Mouse (Mus musculus) heart, embryonic 15.5 days (tissue): ENCODE data around the gene Zrsr2. TPM values are rescaled to one million over a fixed set of nuclear protein-coding genes. Genes with fewer than 3 reads are reported as not detected.

Experiments used
- ATAC-seq: fragments of 200-750 bp; cut with Nextera tagmentation; replicated peaks from 2 replicates; pipeline ENCODE4 v1.8.0; 2017; ENCODE audit warnings: low read depth, moderate TSS enrichment; ENCODE audit not compliant: insufficient number of reproducible peaks, insufficient read depth, low FRiP score
- H3K27ac ChIP-seq: fragments of 300-500 bp; sonication (generic); 2 replicates; pipeline ENCODE4 v1.5.1; 2015; ENCODE audit warnings: mild to moderate bottlenecking, inconsistent platforms
- H3K27me3 ChIP-seq: fragments of 300-500 bp; sonication (generic); 2 replicates; pipeline ENCODE4 v1.6.1; 2015; ENCODE audit warnings: inconsistent platforms
- H3K36me3 ChIP-seq: fragments of 300-500 bp; sonication (generic); 2 replicates; pipeline ENCODE4 v1.6.1; 2015; ENCODE audit warnings: mild to moderate bottlenecking, inconsistent platforms
- H3K4me1 ChIP-seq: fragments of 300-500 bp; sonication (generic); replicated peaks from 2 replicates; pipeline ENCODE4 v1.6.1; 2015; ENCODE audit warnings: inconsistent platforms
- H3K4me2 ChIP-seq: fragments of 300-500 bp; sonication (generic); 2 replicates; pipeline ENCODE4 v1.6.1; 2015; ENCODE audit warnings: inconsistent platforms, mild to moderate bottlenecking, moderate library complexity
- H3K4me3 ChIP-seq: fragments of 300-500 bp; sonication (generic); 2 replicates; pipeline ENCODE4 v1.5.1; 2015; ENCODE audit warnings: mild to moderate bottlenecking, inconsistent platforms
- H3K9ac ChIP-seq: fragments of 300-500 bp; sonication (generic); 2 replicates; pipeline ENCODE4 v1.6.1; 2015; ENCODE audit warnings: mild to moderate bottlenecking, inconsistent platforms
- H3K9me3 ChIP-seq: fragments of 300-500 bp; sonication (generic); replicated peaks from 2 replicates; pipeline ENCODE4 v1.6.1; 2016; ENCODE audit warnings: inconsistent platforms
- WGBS: fragments of 180-500 bp; shearing (Covaris S2); methylation state at CpG from one replicate; pipeline ENCODE4 v1.1.7; 2015; ENCODE audit warnings: mixed read lengths; 5-methylcytosine and 5-hydroxymethylcytosine counted together
- polyA plus RNA-seq: library from polyadenylated mRNA; unstranded; fragments of >200 nt; fragmentation: Nextera tagmentation; extraction: Ambion mirVana; gene quantifications from 2 replicates; pipeline ENCODE4 v1.2.1, GENCODE M21; 2015

Zrsr2 gene
- polyA plus RNA-seq, 1 experiment from 2014 or later, result 27.8 TPM

DNA sequence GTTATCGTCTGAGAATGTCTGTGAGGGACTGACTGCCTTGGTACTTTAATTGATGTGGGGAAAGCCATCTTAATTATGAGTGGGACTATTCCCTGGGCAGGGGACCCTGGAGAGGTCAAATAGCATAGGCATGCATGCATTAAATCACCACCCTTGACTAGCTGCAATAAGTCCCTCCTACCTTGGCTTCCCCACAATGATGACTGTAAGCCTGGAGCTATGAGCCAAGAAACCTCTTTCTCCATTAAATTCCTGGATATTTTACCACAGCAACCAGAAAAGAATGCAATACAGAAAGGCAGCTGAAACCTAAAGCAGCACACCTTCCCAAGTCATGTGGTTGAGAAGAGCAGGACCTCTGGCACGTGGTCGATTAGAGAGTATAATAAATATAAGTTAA, 14.1 kb downstream of the Zrsr2 start:
- Histone ChIP-seq H3K4me3 (no peak overlapping the region), H3K27ac (no peak overlapping the region), H3K9me3 (no peaks in the 10 kb centered on the region), H3K36me3 (peaks cover 25% of the 10 kb centered on the region), H3K9ac (no peak overlapping the region), H3K4me2 (no peak overlapping the region), H3K27me3 (no peaks in the 10 kb centered on the region), H3K4me1 (no peaks in the 10 kb centered on the region)
- ATAC-seq, result no peak
- WGBS, result 86% methylated on average over 3 of the region's 3 CpGs

- H3K9me3 ChIP-seq, result no peaks in the 10 kb centered on the region
- no peaks in the 10 kb centered on the region for H3K27me3 ChIP-seq
- no peak overlapping the region for H3K4me3 ChIP-seq
- H3K9ac ChIP-seq, result no peak overlapping the region
- no peak overlapping the region for H3K4me2 ChIP-seq
- 83% methylated on average over 6 of the region's 6 CpGs for WGBS
- H3K4me1 ChIP-seq, result no peaks in the 10 kb centered on the region
- H3K27ac ChIP-seq, result no peak overlapping the region
- peaks cover 7% of the 10 kb centered on the region; the same call in 1 of the 2 replicates for H3K36me3 ChIP-seq
- no peak for ATAC-seq
Measured at GRCm38 (mm10) chrX:163938587-163938986, 19.9 kb downstream of the Zrsr2 start.

GRCm38 (mm10) chrX:163934731-163935130, 23.7 kb downstream of the Zrsr2 start:
- no peak overlapping the region for H3K4me3 ChIP-seq
- ATAC-seq, result no peak
- WGBS, result 72% methylated on average over 8 of the region's 8 CpGs

GRCm38 (mm10) chrX:163929550-163929949, 28.9 kb downstream of the Zrsr2 start:
- Histone ChIP-seq H3K9ac (no peak overlapping the region), H3K4me1 (no peaks in the 10 kb centered on the region), H3K4me2 (no peak overlapping the region), H3K9me3 (no peaks in the 10 kb centered on the region), H3K27ac (no peak overlapping the region), H3K27me3 (no peaks in the 10 kb centered on the region), H3K4me3 (no peak overlapping the region), H3K36me3 (no peaks in the 10 kb centered on the region)
- ATAC-seq, result no peak

More at GRCm38 (mm10) chrX:163934731-163935130, 23.7 kb downstream of the Zrsr2 start:
- Histone ChIP-seq H3K27ac (no peak overlapping the region), H3K9me3 (no peaks in the 10 kb centered on the region), H3K9ac (no peak overlapping the region), H3K27me3 (no peaks in the 10 kb centered on the region), H3K4me1 (no peaks in the 10 kb centered on the region), H3K36me3 (peaks cover 7% of the 10 kb centered on the region; the same call in 1 of the 2 replicates), H3K4me2 (no peak overlapping the region)

- H3K9ac ChIP-seq, result no peak overlapping the region
- no peak overlapping the region for H3K4me3 ChIP-seq
- no peaks in the 10 kb centered on the region for H3K36me3 ChIP-seq
- no peaks in the 10 kb centered on the region for H3K27me3 ChIP-seq
- no peak for ATAC-seq
- H3K4me2 ChIP-seq, result no peak overlapping the region
- no peaks in the 10 kb centered on the region for H3K9me3 ChIP-seq
- no peak overlapping the region for H3K27ac ChIP-seq
- H3K4me1 ChIP-seq, result no peaks in the 10 kb centered on the region
Measured at GRCm38 (mm10) chrX:163912791-163913190, 45.7 kb downstream of the Zrsr2 start.

DNA sequence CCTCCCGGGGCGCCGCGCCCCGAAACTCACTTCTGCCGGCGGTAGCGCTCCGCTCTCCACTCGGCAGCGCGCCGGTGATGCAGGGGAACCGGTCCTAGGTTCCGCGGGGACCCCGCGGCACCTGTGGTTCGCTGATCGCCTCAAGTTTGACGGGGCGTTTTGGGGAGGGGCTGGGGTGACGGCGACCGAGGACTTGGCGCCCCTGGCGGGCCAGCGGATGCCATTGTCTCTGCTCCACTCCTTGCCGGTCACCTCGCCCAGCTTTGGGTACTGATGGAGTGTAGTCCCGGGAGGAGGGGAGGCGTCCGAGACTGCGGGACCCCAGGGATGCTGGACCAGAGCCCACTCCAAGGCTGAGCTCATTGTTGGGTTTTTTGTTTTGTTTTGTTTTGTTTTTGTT, 49.1 kb downstream of the Zrsr2 start:
- peak; percentile 20; the same call in 1 of the 2 replicates for ATAC-seq
- Histone ChIP-seq H3K27ac (peak overlapping the region; percentile 79), H3K4me2 (peak overlapping the region; percentile 65), H3K27me3 (no peaks in the 10 kb centered on the region), H3K36me3 (no peaks in the 10 kb centered on the region), H3K4me3 (peak overlapping the region; percentile 75), H3K4me1 (no peaks in the 10 kb centered on the region), H3K9ac (peak overlapping the region; percentile 68), H3K9me3 (no peaks in the 10 kb centered on the region)
- WGBS, result 12% methylated on average over 23 of the region's 34 CpGs

GRCm38 (mm10) chrX:163908337-163909250, 49.9 kb downstream of the Zrsr2 start, which contains the start of gene Ap1s2:
TSS of gene Ap1s2 (plus strand) at chrX:163909017.
- ATAC-seq, result peak; percentile 99
- peak within 1 kb of the TSS; percentile 68 for H3K9ac ChIP-seq
- H3K36me3 ChIP-seq, result no peaks in the 10 kb centered on the region
- H3K9me3 ChIP-seq, result no peaks in the 10 kb centered on the region
- H3K4me1 ChIP-seq, result no peaks in the 10 kb centered on the region
- H3K27me3 ChIP-seq, result no peaks in the 10 kb centered on the region
- H3K4me2 ChIP-seq, result peak within 1 kb of the TSS; percentile 65
- H3K4me3 ChIP-seq, result peak within 1 kb of the TSS; percentile 75
- H3K27ac ChIP-seq, result peak within 1 kb of the TSS; percentile 89
- 15% methylated on average over 54 of the region's 80 CpGs for WGBS

- Histone ChIP-seq H3K9ac (0 out of 2 replicates have a peak overlapping the region, but pooled peaks have one; percentile 65), H3K4me2 (peak overlapping the region; percentile 59), H3K27me3 (no peaks in the 10 kb centered on the region), H3K9me3 (no peaks in the 10 kb centered on the region), H3K4me3 (peak overlapping the region; percentile 75), H3K27ac (peak overlapping the region; percentile 89; the same call in 1 of the 2 replicates), H3K4me1 (no peaks in the 10 kb centered on the region), H3K36me3 (no peaks in the 10 kb centered on the region)
- ATAC-seq, result no peak
- 17% methylated on average over 8 of the region's 8 CpGs for WGBS
Measured at GRCm38 (mm10) chrX:163908003-163908336, 50.5 kb downstream of the Zrsr2 start.

DNA sequence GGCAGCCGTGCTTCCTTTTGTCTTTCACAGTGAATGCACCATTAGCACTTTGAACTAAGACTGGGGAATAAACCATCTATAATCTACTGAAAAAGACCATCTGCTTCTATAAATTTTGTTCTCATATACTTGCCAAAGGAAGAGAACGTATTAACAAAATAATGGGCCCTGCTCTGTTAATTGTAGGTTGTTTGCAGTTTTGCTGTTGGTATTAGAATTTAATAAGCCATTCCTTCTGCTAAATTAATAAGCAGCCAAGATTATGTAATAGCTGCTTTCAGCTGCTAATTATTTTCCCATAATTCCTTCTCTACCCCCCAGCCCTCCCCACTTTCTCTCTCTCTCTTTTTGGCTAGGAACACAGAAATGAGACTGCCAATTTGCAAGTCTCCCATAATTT, 51.6 kb downstream of the Zrsr2 start:
- no peak overlapping the region for H3K4me3 ChIP-seq
- no peak overlapping the region for H3K9ac ChIP-seq
- H3K9me3 ChIP-seq, result no peaks in the 10 kb centered on the region
- H3K4me1 ChIP-seq, result no peaks in the 10 kb centered on the region
- H3K36me3 ChIP-seq, result no peaks in the 10 kb centered on the region
- no peaks in the 10 kb centered on the region for H3K27me3 ChIP-seq
- H3K27ac ChIP-seq, result no peak overlapping the region
- no peak for ATAC-seq
- 81% methylated on average over 2 of the region's 2 CpGs for WGBS
- no peak overlapping the region for H3K4me2 ChIP-seq

- H3K4me1 ChIP-seq, result no peaks in the 10 kb centered on the region
- ATAC-seq, result no peak
- WGBS, result 46% methylated on average over 5 of the region's 5 CpGs
- no peak overlapping the region for H3K27ac ChIP-seq
- no peak overlapping the region for H3K4me3 ChIP-seq
- H3K36me3 ChIP-seq, result no peaks in the 10 kb centered on the region
- H3K4me2 ChIP-seq, result no peak overlapping the region
- no peaks in the 10 kb centered on the region for H3K27me3 ChIP-seq
- H3K9me3 ChIP-seq, result no peaks in the 10 kb centered on the region
- no peak overlapping the region for H3K9ac ChIP-seq
Measured at GRCm38 (mm10) chrX:163899431-163900020, 58.9 kb downstream of the Zrsr2 start.

GRCm38 (mm10) chrX:163897354-163897753, 61.1 kb downstream of the Zrsr2 start:
- Histone ChIP-seq H3K9ac (no peak overlapping the region), H3K4me1 (no peaks in the 10 kb centered on the region), H3K4me3 (no peak overlapping the region), H3K27me3 (no peaks in the 10 kb centered on the region), H3K4me2 (no peak overlapping the region), H3K36me3 (no peaks in the 10 kb centered on the region), H3K9me3 (no peaks in the 10 kb centered on the region), H3K27ac (no peak overlapping the region)
- no peak for ATAC-seq
- 61% methylated on average over 1 of the region's 1 CpGs for WGBS
